Mouse (Mus musculus) embryonic facial prominence, embryonic 14.5 days (tissue): ENCODE measurements at regions not wholly inside any gene's neighbourhood (a gene's known extent, or its start where the extent isn't known, plus 50 kb on each side); places are given as distances from the start of the nearest gene placed in this dataset.

Experiments used
- ATAC-seq: fragments of 200-750 bp; cut with Nextera tagmentation; 2 replicates; pipeline ENCODE4 v1.8.0; 2017; ENCODE audit warnings: low read depth, moderate number of reproducible peaks, moderate TSS enrichment
- DNase-seq: peaks from one replicate; pipeline ENCODE4 v3.0.0-alpha.2; 2015; ENCODE audit warnings: low spot score
- H3K27ac ChIP-seq: fragments of 300-500 bp; sonication (generic); replicated peaks from 2 replicates; pipeline ENCODE4 v1.5.1; 2014; ENCODE audit warnings: low read depth, mild to moderate bottlenecking, low read length, moderate library complexity
- H3K27me3 ChIP-seq: fragments of 300-500 bp; sonication (generic); replicated peaks from 2 replicates; pipeline ENCODE4 v1.6.1; 2014; ENCODE audit warnings: low read length; ENCODE audit not compliant: control insufficient read depth, insufficient read depth
- H3K36me3 ChIP-seq: fragments of 300-500 bp; sonication (generic); 2 replicates; pipeline ENCODE4 v1.6.1; 2014; ENCODE audit warnings: low read length, mixed read lengths; ENCODE audit not compliant: control insufficient read depth, insufficient read depth
- H3K4me1 ChIP-seq: fragments of 300-500 bp; sonication (generic); 2 replicates; pipeline ENCODE4 v1.6.1; 2014; ENCODE audit warnings: antibody characterized with exemption, low read length; ENCODE audit not compliant: control insufficient read depth, insufficient read depth
- H3K4me2 ChIP-seq: fragments of 300-500 bp; sonication (generic); 2 replicates; pipeline ENCODE4 v1.6.1; 2014; ENCODE audit warnings: low read depth, mild to moderate bottlenecking, low read length, moderate library complexity, mixed read lengths
- H3K4me3 ChIP-seq: fragments of 300-500 bp; sonication (generic); 2 replicates; pipeline ENCODE4 v1.5.1; 2014; ENCODE audit warnings: low read depth, mild to moderate bottlenecking, low read length
- H3K9ac ChIP-seq: fragments of 300-500 bp; sonication (generic); 2 replicates; pipeline ENCODE4 v1.6.1; 2014; ENCODE audit warnings: low read depth, mild to moderate bottlenecking, low read length, moderate library complexity, mixed read lengths
- H3K9me3 ChIP-seq: fragments of 300-500 bp; sonication (generic); 2 replicates; pipeline ENCODE4 v1.6.1; 2016; ENCODE audit warnings: low read length; ENCODE audit not compliant: control insufficient read depth
- WGBS: fragments of 180-500 bp; shearing (Covaris S2); extraction: QIAGEN DNeasy Blood & Tissue Kit; methylation state at CpG from one replicate; pipeline ENCODE4 v1.1.7; 2014; 5-methylcytosine and 5-hydroxymethylcytosine counted together

DNA sequence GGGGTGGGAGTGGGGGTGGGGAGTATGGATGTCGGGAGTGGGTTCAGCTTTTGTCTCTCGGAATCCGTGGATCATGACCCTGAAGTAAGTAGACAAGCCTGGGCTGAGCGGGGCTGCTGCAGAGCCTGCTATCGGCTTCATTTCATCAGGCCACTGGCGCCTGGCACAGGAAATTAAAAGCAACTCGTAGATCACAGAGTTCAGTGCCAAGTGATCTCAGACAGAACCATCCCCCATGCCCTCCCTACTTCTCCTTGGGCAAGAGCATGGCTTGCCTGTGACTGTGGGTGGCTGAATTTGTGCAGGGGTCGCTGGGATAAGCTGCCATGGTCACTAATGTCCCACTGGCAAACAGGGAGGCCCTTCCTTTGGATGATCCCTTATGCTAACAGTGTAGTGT is 161.3 kb upstream of the Il12b start:
- Histone ChIP-seq H3K4me1 (no peaks in the 10 kb centered on the region), H3K27ac (no peak overlapping the region), H3K9me3 (no peaks in the 10 kb centered on the region), H3K4me3 (no peak overlapping the region), H3K27me3 (no peaks in the 10 kb centered on the region), H3K9ac (no peak overlapping the region), H3K4me2 (no peak overlapping the region), H3K36me3 (no peaks in the 10 kb centered on the region)
- DNase-seq (no peak), ATAC-seq (no peak)
- 77% methylated on average over 8 of the region's 8 CpGs for WGBS

DNA sequence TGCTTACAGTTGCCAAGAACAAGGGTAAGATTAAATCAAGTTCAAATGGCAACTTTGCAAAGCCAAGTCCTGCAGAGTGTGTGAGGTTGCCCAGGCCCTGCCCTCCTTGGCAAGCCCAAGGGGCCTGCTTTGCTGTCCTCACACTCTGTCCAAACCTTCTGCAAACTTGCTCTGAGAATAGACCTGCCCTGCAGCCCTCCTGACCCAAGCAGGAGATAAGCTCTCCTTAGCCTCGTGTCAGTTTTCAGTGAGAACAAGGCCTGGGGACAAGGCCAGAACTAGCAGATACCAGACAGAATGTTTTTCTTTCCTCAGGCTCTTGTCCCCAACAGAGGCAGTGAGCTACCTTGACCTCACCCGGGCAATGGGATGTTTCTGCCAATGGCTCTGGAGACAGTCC is 156.7 kb upstream of the Il12b start:
- Histone ChIP-seq H3K9me3 (no peaks in the 10 kb centered on the region), H3K4me1 (no peaks in the 10 kb centered on the region), H3K36me3 (no peaks in the 10 kb centered on the region), H3K27ac (no peak overlapping the region), H3K27me3 (no peaks in the 10 kb centered on the region), H3K9ac (no peak overlapping the region), H3K4me3 (no peak overlapping the region), H3K4me2 (no peak overlapping the region)
- 66% methylated on average over 2 of the region's 2 CpGs for WGBS
- ATAC-seq (no peak), DNase-seq (no peak)

DNA sequence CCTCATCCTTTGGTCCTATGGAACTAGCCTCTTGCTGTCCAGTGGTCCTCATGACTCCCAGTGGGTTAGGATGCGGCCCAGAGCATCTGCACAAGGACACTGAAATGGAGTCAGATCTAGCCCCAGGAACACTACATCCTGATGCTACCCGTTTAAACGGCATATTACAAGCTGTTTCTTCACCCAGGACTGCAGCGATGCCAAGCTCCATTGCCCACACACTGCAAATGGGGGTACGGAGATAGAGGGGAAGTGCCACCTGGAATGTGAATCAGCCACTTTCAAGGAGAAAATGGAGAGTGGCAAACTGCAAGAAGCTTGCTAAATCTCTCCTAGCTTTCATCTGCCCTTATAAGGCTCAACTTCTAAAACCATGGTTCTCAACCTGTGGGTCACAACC is 148.0 kb upstream of the Il12b start:
- H3K9me3 ChIP-seq = no peaks in the 10 kb centered on the region
- no peaks in the 10 kb centered on the region for H3K36me3 ChIP-seq
- no peak overlapping the region for H3K4me3 ChIP-seq
- WGBS = 97% methylated on average over 5 of the region's 5 CpGs
- DNase-seq = no peak
- no peak overlapping the region for H3K9ac ChIP-seq
- no peaks in the 10 kb centered on the region for H3K27me3 ChIP-seq
- ATAC-seq = no peak
- H3K27ac ChIP-seq = no peak overlapping the region
- H3K4me2 ChIP-seq = no peak overlapping the region
- H3K4me1 ChIP-seq = peaks cover 4% of the 10 kb centered on the region; the same call in 1 of the 2 replicates

DNA sequence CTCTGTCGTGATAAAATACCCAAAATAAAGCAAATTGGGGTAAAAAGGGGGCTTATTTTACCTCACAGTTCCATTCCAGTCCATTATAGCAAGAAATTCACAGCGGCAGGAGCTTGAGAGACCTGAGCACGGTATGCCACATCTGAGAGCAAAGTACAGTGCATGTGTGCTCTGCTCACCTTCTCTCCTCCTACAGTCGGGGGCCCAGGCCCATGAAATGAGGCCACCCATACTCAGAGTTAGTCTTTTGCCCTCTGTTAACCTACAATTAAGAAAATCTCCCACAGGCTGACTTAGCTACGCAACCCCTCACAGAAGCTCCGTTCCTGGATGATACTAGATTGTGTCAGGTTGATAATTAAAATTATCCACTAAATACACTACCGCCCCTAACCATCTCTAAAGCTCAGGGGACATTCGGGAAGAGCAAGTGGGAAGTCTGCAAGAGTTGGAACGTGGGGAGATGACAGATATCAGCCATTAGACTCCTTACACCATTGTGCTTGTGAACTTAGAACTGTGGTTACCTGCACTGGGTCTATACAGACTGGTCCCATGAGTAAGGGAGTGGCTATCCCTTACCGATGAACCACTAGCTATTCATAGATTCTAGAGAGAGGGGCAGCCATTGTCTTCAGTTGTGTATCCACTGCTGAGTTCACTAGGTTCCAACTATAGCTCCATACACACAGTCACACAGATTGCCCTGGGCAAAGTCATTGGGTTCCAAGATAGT is 139.3 kb upstream of the Il12b start:
- no peak overlapping the region for H3K4me3 ChIP-seq
- no peak overlapping the region for H3K27ac ChIP-seq
- ATAC-seq = no peak
- DNase-seq = no peak
- no peak overlapping the region for H3K9ac ChIP-seq
- H3K4me1 ChIP-seq = no peaks in the 10 kb centered on the region
- no peaks in the 10 kb centered on the region for H3K27me3 ChIP-seq
- no peaks in the 10 kb centered on the region for H3K9me3 ChIP-seq
- no peaks in the 10 kb centered on the region for H3K36me3 ChIP-seq
- no peak overlapping the region for H3K4me2 ChIP-seq
- 82% methylated on average over 10 of the region's 10 CpGs for WGBS

DNA sequence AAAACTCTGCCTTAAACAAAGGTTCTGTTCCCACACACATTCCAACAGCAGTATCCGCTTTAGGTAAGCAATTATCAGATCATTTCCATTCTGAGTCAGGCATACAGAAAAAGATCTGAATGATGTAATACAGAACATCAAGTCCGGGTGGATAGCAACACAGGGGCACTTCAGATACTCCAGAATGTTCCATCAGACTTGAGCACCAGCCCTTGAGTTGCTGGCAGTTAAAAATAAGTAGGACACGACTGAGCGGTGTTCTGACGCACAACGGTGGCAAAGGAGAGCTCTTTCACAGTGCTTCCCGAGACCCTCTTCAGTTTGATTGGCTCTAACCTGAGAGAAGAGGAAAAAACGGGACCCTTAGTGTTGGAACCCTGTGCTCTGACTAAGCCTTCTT is 138.2 kb upstream of the Il12b start:
- WGBS = 77% methylated on average over 8 of the region's 8 CpGs

DNA sequence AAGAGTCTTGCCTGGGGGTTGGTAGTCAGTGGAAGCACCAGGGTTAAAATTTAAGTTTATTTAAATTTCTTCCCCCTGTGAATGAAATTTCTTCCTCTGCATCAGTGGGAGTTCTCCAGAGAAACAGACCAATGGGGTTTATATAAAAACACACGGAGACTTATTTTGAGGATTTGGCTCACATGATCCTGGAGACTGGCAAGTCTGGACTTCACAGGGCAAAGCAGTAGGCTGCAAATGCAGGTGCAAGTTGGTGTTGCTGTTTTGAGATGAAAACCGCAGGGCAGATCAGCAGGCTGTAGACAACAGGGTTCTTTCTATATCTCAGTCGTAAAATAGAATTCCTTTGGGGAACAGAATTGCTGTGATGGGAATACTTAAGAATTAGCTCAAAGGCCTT is 137.3 kb upstream of the Il12b start:
- no peak overlapping the region for H3K4me3 ChIP-seq
- no peaks in the 10 kb centered on the region for H3K9me3 ChIP-seq
- WGBS = 71% methylated on average over 3 of the region's 3 CpGs
- no peaks in the 10 kb centered on the region for H3K36me3 ChIP-seq
- no peak overlapping the region for H3K4me2 ChIP-seq
- no peak overlapping the region for H3K27ac ChIP-seq
- H3K4me1 ChIP-seq = no peaks in the 10 kb centered on the region
- ATAC-seq (no peak), DNase-seq (no peak)
- H3K9ac ChIP-seq = no peak overlapping the region
- H3K27me3 ChIP-seq = no peaks in the 10 kb centered on the region

More for the DNA sequence above, 138.2 kb upstream of the Il12b start:
- Histone ChIP-seq H3K4me1 (no peaks in the 10 kb centered on the region), H3K4me3 (no peak overlapping the region), H3K27me3 (no peaks in the 10 kb centered on the region), H3K27ac (no peak overlapping the region), H3K9me3 (no peaks in the 10 kb centered on the region), H3K9ac (no peak overlapping the region), H3K4me2 (no peak overlapping the region), H3K36me3 (no peaks in the 10 kb centered on the region)
- DNase-seq (no peak), ATAC-seq (no peak)

DNA sequence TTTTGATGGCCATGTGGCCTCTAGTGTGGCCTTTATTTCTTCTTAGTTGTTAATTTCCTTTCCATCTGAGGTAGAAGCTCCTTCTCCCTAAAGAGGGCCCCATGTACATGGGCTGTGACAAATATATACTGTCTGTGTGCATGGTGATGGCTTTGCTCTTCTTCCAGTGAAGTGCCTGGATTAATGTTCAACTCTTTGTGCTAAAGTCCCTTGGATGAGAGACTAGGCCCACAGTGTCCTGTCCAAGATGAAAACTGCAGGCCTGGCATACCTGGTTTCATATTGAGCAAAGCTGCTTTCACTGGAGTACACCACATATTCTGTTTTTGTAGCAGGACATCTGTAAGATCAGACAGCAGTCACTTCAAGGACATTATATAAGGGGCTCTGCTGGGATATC is 127.6 kb upstream of the Il12b start:
- H3K27ac ChIP-seq = no peak overlapping the region
- H3K9me3 ChIP-seq = no peaks in the 10 kb centered on the region
- H3K4me3 ChIP-seq = no peak overlapping the region
- no peak for ATAC-seq
- H3K36me3 ChIP-seq = no peaks in the 10 kb centered on the region
- no peaks in the 10 kb centered on the region for H3K4me1 ChIP-seq
- no peak overlapping the region for H3K4me2 ChIP-seq
- H3K27me3 ChIP-seq = no peaks in the 10 kb centered on the region
- no peak overlapping the region for H3K9ac ChIP-seq
- DNase-seq = no peak

DNA sequence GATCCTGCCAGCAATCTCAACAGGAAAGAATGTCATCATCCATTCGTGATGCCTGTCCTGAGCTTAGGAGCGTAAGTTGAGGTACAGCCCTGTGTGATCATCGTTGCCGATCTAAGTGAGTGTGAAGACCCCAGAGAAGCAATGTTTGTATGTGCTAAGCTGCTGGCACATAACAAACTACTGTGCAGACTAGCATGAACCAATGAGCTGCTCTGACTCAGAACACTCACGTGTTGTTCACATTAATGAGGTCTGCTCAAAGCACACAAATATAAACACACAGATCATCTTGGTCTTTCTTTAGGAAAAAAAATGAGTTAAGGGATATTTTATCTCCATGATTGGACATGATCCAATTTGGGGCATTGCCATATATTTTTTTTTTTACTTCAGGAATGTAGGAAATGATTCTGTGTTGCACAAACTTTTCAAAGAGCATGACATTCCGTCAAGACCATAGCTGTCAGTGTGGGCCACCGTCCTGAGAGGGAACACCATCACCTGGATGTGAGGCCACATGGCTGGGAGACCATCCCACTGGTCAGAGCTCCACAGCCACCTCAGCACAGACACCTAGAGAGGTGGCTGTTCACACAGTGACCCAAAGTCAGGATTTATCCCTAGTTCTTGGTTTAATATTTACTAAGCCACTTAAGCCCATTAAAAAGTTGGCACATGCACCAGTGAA is 121.2 kb upstream of the Il12b start:
- H3K9me3 ChIP-seq = no peaks in the 10 kb centered on the region
- no peak overlapping the region for H3K4me3 ChIP-seq
- no peak overlapping the region for H3K27ac ChIP-seq
- no peaks in the 10 kb centered on the region for H3K4me1 ChIP-seq
- ATAC-seq (no peak), DNase-seq (no peak)
- no peak overlapping the region for H3K4me2 ChIP-seq
- no peak overlapping the region for H3K9ac ChIP-seq
- no peaks in the 10 kb centered on the region for H3K27me3 ChIP-seq
- H3K36me3 ChIP-seq = no peaks in the 10 kb centered on the region
- 69% methylated on average over 7 of the region's 7 CpGs for WGBS

DNA sequence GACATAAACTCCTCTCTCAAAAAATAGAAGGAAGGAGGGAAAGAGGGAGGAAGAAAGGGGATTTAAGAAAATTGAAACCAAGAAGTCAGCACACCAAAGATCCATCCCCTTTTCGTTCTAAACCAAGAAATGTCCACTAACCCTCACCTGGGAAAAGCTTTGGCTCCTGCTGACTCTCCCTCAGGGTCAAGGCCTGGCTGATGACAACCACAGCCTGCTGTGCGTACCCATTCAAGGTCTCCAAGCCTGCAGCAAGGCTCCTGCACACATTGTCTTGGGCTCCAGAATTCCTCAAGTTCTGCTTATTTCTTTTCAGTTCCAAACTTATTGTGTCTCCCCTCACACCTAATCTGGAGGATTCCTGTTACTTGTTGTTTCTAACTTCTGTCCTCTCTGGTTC is 113.9 kb upstream of the Il12b start:
- no peaks in the 10 kb centered on the region for H3K36me3 ChIP-seq
- no peaks in the 10 kb centered on the region for H3K9me3 ChIP-seq
- 82% methylated on average over 2 of the region's 2 CpGs for WGBS
- no peaks in the 10 kb centered on the region for H3K27me3 ChIP-seq
- H3K4me2 ChIP-seq = no peak overlapping the region
- no peak overlapping the region for H3K4me3 ChIP-seq
- H3K27ac ChIP-seq = no peak overlapping the region
- H3K4me1 ChIP-seq = no peaks in the 10 kb centered on the region
- DNase-seq = no peak
- ATAC-seq = no peak
- H3K9ac ChIP-seq = no peak overlapping the region
